Mouse (Mus musculus): ENCODE measurements at regions not wholly inside any gene's neighbourhood (a gene's known extent, or its start where the extent isn't known, plus 50 kb on each side); places are given as distances from the start of the nearest gene placed in this dataset.

- TF ChIP-seq POLR2A (IDR thresholded peaks at IDR 0.05; ENCODE audit: borderline replicate concordance, extremely low read depth, low read depth, low read length) (no peak), CTCF (IDR thresholded peaks at IDR 0.05; ENCODE audit: insufficient read depth, low read length) (no peak)
Observed at GRCm38 (mm10) chr9:13963796-13964195, 136.3 kb downstream of the Fam76b start.
